Mouse (Mus musculus): ENCODE measurements around the gene Agbl4.

DNA sequence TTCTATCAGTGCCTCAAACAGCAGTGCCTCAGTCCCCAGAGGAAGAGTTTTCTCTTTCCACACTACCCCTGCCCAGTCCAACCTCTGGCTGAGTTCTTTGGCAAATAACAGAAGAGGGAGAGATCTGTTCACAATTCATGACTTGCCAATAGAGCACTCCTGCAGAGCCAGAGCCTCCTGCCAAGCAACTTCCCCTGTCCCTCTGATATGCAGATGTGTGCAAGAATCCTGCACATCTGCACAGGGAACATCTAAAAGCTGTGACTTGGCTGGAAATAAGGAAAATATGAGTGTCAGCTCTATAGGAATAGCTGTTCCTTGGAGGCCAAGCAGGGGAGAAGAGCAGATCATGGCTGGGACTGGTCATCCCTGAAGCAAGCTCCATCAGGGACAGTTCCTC lies 993.3 kb downstream of the Agbl4 start:
- TF ChIP-seq POLR2A (IDR thresholded peaks at IDR 0.05; ENCODE audit: insufficient read length, low read depth) (no peak), POLR2AphosphoS2 (IDR thresholded peaks at IDR 0.05; ENCODE audit: insufficient read length, low read depth) (no peak), MAX (IDR thresholded peaks at IDR 0.05; ENCODE audit: low read depth) (no peak)
